In genomic region chr15:25621351-25622199, GRCm38 (mm10) we compare ENCODE assay signal across 8 mouse cellular contexts. TPM values are rescaled to one million over a fixed set of nuclear protein-coding genes. Genes with fewer than 3 reads are reported as not detected.
DNase-seq lines count a peak whose midpoint lies in the region; ATAC-seq and TF ChIP-seq lines count a peak whose summit lies in the region.

No protein-coding gene starts in this region.

- DNase-seq in Patski (ENCODE audit: low read depth, low spot score) = no peak
- peak; percentile 62 for DNase-seq in lung, postnatal 14 days
- no peak for DNase-seq in frontal cortex, adult 2 months (ENCODE audit: extremely low spot score in 1 of 2, low spot score in 1 of 2)
- no peak for DNase-seq in gastrocnemius, postnatal 14 days
- no peak for DNase-seq in kidney, adult 18-20 months

- CTCF ChIA-PET in Patski (lab: Charles Lee) = interaction anchor here (0.8 to 2.4 kb wide), 7 partner anchors 11 to 131 kb away, joined by 3 to 9 read pairs (median 4); no protein-coding TSS in a partner anchor

- 5% methylated on average over 20 of the region's 20 CpGs for WGBS in hindbrain, embryonic 12.5 days

- POLR2A ChIA-PET in Patski (lab: Charles Lee) = interaction anchor here (1.3 kb wide), 1 partner anchor 44 kb away, joined by 4 read pairs; no protein-coding TSS in a partner anchor

- no peak for TF ChIP-seq CTCF in Patski (IDR thresholded peaks at IDR 0.05)

- no peaks in the 10 kb centered on the region for H3K36me3 ChIP-seq in erythroblast, embryonic 14.5 days (ENCODE audit: control insufficient read depth)
- no peaks in the 10 kb centered on the region for H3K36me3 ChIP-seq in hindbrain, embryonic 12.5 days

- H3K4me3 ChIP-seq in erythroblast, embryonic 14.5 days (replicated peaks) = peak overlapping the region; percentile 65
- peak overlapping the region; percentile 80 for H3K4me3 ChIP-seq in hindbrain, embryonic 12.5 days

- H3K9ac ChIP-seq in hindbrain, embryonic 12.5 days = no peak overlapping the region

- in situ Hi-C loops in Patski (cut with MboI; ENCODE audit: low pct_unique_long_range_greater_than_20kb) = loop anchor here (10.0 kb wide), 2 partner anchors 137 to 173 kb away; no protein-coding TSS in a partner anchor

- no peak overlapping the region for H3K27ac ChIP-seq in hindbrain, embryonic 12.5 days

- peaks cover 40% of the 10 kb centered on the region for H3K27me3 ChIP-seq in erythroblast, embryonic 14.5 days (ENCODE audit: control insufficient read depth)
- H3K27me3 ChIP-seq in Patski = no peaks in the 10 kb centered on the region
- peaks cover 4% of the 10 kb centered on the region; the same call in 1 of the 2 replicates for H3K27me3 ChIP-seq in hindbrain, embryonic 12.5 days

- intact Hi-C loops in gastrocnemius, postnatal 14 days (cut with DNase I; ENCODE audit: low total_unique reads) = no loop called here

- H3K4me1 ChIP-seq in erythroblast, embryonic 14.5 days (ENCODE audit: control insufficient read depth) = peaks cover 15% of the 10 kb centered on the region
- H3K4me1 ChIP-seq in hindbrain, embryonic 12.5 days = peaks cover 17% of the 10 kb centered on the region

- H3K9me3 ChIP-seq in erythroblast, embryonic 14.5 days (ENCODE audit: control insufficient read depth, low read length) = peaks cover 7% of the 10 kb centered on the region
- H3K9me3 ChIP-seq in hindbrain, embryonic 12.5 days (replicated peaks) = no peaks in the 10 kb centered on the region

- peak overlapping the region; percentile 94 for H3K4me2 ChIP-seq in hindbrain, embryonic 12.5 days (replicated peaks)

- ATAC-seq in erythroblast, adult 5-6 weeks (replicated peaks; ENCODE audit: low FRiP score, poor library complexity, severe bottlenecking) = no peak
- peak; percentile 0 for ATAC-seq in Patski
- peak; percentile 2; the same call in 1 of the 2 replicates for ATAC-seq in hindbrain, embryonic 12.5 days (ENCODE audit: low FRiP score)

RNA-seq across cellular contexts. Expression of gene Myo10, which starts 0.8 kb away (rescaled TPM):
- 0.36 and 0.45 TPM in 2 replicates for polyA plus RNA-seq in erythroblast, embryonic 14.5 days (2012)
- 1.7 and 2.1 TPM in 2 replicates for total RNA-seq in erythroblast, adult 5-6 weeks (2015; ENCODE audit: low replicate concordance)
- total RNA-seq in erythroblast, adult 5-6 weeks (2017; ENCODE audit: low replicate concordance) = 5.9 and 6.0 TPM in 2 replicates
- 30.3 TPM for polyA plus RNA-seq in Patski (2021)
- 42.0 and 42.6 TPM in 2 replicates for polyA plus RNA-seq in hindbrain, embryonic 12.5 days (2016; fragmentation: Nextera tagmentation; extraction: Ambion mirVana)
- polyA plus RNA-seq in frontal cortex, adult 2 months (2012; rRNA removed) = 50.5 and 57.3 TPM in 2 replicates
- total RNA-seq in gastrocnemius, postnatal 14 days (2021) = 10 to 100 TPM; 48.2 to 50.7 TPM

Comparison
In these comparisons a context has a peak if more than half of its experiments do, and no peak if none do; other contexts are left out.
1. RNA of gene Myo10, which starts 0.8 kb away (polyA plus RNA-seq): 50.5 to 57.3 TPM in frontal cortex, adult 2 months, 42.0 to 42.6 TPM in hindbrain, embryonic 12.5 days and 30.3 TPM in Patski (single experiment); 0.36 to 0.45 TPM in erythroblast, embryonic 14.5 days; every median in the first group is over 10 times any median in the second.